Mouse (Mus musculus): Measurements from ENCODE around the gene Gap43. TPM values are rescaled to one million over a fixed set of nuclear protein-coding genes. Genes with fewer than 3 reads are reported as not detected.

Gene Gap43
- polyA plus RNA-seq, 1 experiment from 2014 or later, result 15.9 TPM

- 82% methylated on average over 8 of the region's 8 CpGs for WGBS
- ATAC-seq (ENCODE audit: low read depth), result no peak
- H3K4me2 ChIP-seq (ENCODE audit: low read depth, low read length), result no peak overlapping the region
These were observed 63.2 kb downstream of the Gap43 start for GRCm38 (mm10) chr16:42277268-42277667.

GRCm38 (mm10) chr16:42276216-42277141 is 64.0 kb downstream of the Gap43 start:
- Histone ChIP-seq H3K9ac (ENCODE audit: low read length) (no peak overlapping the region), H3K4me2 (ENCODE audit: low read depth, low read length) (no peak overlapping the region), H3K4me1 (replicated peaks; ENCODE audit: control insufficient read depth, insufficient read depth, low read length) (no peaks in the 10 kb centered on the region), H3K36me3 (ENCODE audit: control insufficient read depth, insufficient read depth, low read length) (no peaks in the 10 kb centered on the region), H3K27ac (ENCODE audit: low read length) (no peak overlapping the region), H3K27me3 (ENCODE audit: control insufficient read depth, insufficient read depth, low read depth, low read length) (no peaks in the 10 kb centered on the region), H3K9me3 (ENCODE audit: control insufficient read depth, low read length) (no peaks in the 10 kb centered on the region), H3K4me3 (ENCODE audit: low read length) (no peak overlapping the region)
- 36% methylated on average over 15 of the region's 15 CpGs for WGBS
- ATAC-seq (ENCODE audit: low read depth), result peak; percentile 75; the same call in 1 of the 2 replicates

More at GRCm38 (mm10) chr16:42277268-42277667, 63.2 kb downstream of the Gap43 start:
- H3K36me3 ChIP-seq (ENCODE audit: control insufficient read depth, insufficient read depth, low read length), result no peaks in the 10 kb centered on the region
- H3K27me3 ChIP-seq (ENCODE audit: control insufficient read depth, insufficient read depth, low read depth, low read length), result no peaks in the 10 kb centered on the region
- no peak overlapping the region for H3K4me3 ChIP-seq (ENCODE audit: low read length)
- H3K9ac ChIP-seq (ENCODE audit: low read length), result no peak overlapping the region
- no peaks in the 10 kb centered on the region for H3K4me1 ChIP-seq (replicated peaks; ENCODE audit: control insufficient read depth, insufficient read depth, low read length)
- H3K27ac ChIP-seq (ENCODE audit: low read length), result no peak overlapping the region
- no peaks in the 10 kb centered on the region for H3K9me3 ChIP-seq (ENCODE audit: control insufficient read depth, low read length)

DNA sequence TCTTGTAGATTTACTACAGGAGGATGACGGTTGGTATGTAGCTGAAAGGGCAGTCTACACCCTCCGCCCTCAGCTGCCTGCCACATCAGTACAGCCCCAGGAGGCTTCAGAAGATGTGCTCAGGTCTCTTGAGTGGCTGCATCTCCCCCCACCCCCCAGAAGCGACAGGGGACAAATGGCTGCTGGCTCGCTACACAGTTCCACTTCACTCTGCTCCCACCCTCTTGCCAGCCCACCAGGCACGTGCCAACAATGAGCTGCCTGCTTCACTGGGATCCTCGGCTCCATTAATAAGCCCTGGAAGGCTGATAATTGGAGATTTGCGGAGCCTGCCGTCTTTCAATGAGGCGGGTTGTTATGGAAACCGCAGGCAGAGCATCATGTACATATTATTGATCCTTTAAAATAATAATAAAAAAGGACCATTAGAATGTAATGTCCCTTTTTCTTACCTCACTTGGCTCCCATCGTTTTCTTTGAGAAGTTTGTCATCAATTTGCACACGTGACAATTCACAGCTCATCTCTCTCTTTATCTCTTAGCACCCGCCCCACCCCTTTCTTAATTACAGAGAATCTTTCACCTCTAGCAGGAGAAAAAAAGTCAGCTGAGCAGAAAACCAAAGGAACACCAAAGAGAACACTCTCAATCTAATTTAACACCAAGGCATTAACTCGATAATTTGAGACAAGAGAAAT is 64.8 kb downstream of the Gap43 start:
- H3K27ac ChIP-seq (ENCODE audit: low read length), result no peak overlapping the region
- no peaks in the 10 kb centered on the region for H3K27me3 ChIP-seq (ENCODE audit: control insufficient read depth, insufficient read depth, low read depth, low read length)
- H3K4me2 ChIP-seq (ENCODE audit: low read depth, low read length), result no peak overlapping the region
- no peaks in the 10 kb centered on the region for H3K36me3 ChIP-seq (ENCODE audit: control insufficient read depth, insufficient read depth, low read length)
- H3K9me3 ChIP-seq (ENCODE audit: control insufficient read depth, low read length), result no peaks in the 10 kb centered on the region
- no peak overlapping the region for H3K9ac ChIP-seq (ENCODE audit: low read length)
- H3K4me3 ChIP-seq (ENCODE audit: low read length), result no peak overlapping the region
- ATAC-seq (ENCODE audit: low read depth), result no peak
- no peaks in the 10 kb centered on the region for H3K4me1 ChIP-seq (replicated peaks; ENCODE audit: control insufficient read depth, insufficient read depth, low read length)
- 53% methylated on average over 14 of the region's 14 CpGs for WGBS

GRCm38 (mm10) chr16:42271213-42271612 is 69.2 kb downstream of the Gap43 start:
- WGBS, result 80% methylated on average over 1 of the region's 1 CpGs
- H3K36me3 ChIP-seq (ENCODE audit: control insufficient read depth, insufficient read depth, low read length), result no peaks in the 10 kb centered on the region

DNA sequence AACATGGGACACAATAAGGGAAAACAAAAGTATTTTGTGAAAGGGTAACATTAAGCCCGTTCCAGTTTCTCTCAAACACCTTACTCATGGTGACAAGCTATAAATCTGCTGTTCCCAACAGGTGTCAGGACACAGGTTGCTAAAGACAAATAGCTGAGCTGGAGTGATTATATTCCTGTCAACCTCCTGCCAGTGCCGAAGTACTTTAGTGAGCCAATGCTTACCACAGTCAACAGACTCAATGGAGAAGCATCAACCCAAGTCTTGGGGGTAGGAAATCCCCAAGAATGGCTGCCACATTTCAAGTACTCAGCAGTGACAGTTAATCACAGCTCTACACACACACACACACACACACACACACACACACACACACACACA is 70.9 kb downstream of the Gap43 start:
- Histone ChIP-seq H3K27me3 (ENCODE audit: control insufficient read depth, insufficient read depth, low read depth, low read length) (no peaks in the 10 kb centered on the region), H3K4me2 (ENCODE audit: low read depth, low read length) (no peak overlapping the region), H3K9ac (ENCODE audit: low read length) (no peak overlapping the region), H3K9me3 (ENCODE audit: control insufficient read depth, low read length) (no peaks in the 10 kb centered on the region), H3K36me3 (ENCODE audit: control insufficient read depth, insufficient read depth, low read length) (no peaks in the 10 kb centered on the region), H3K27ac (ENCODE audit: low read length) (no peak overlapping the region), H3K4me3 (ENCODE audit: low read length) (no peak overlapping the region), H3K4me1 (replicated peaks; ENCODE audit: control insufficient read depth, insufficient read depth, low read length) (no peaks in the 10 kb centered on the region)
- 32% methylated on average over 2 of the region's 2 CpGs for WGBS
- ATAC-seq (ENCODE audit: low read depth), result no peak

More at GRCm38 (mm10) chr16:42271213-42271612, 69.2 kb downstream of the Gap43 start:
- no peak for ATAC-seq (ENCODE audit: low read depth)
- Histone ChIP-seq H3K27me3 (ENCODE audit: control insufficient read depth, insufficient read depth, low read depth, low read length) (no peaks in the 10 kb centered on the region), H3K9me3 (ENCODE audit: control insufficient read depth, low read length) (no peaks in the 10 kb centered on the region), H3K9ac (ENCODE audit: low read length) (no peak overlapping the region), H3K4me1 (replicated peaks; ENCODE audit: control insufficient read depth, insufficient read depth, low read length) (no peaks in the 10 kb centered on the region), H3K27ac (ENCODE audit: low read length) (no peak overlapping the region), H3K4me3 (ENCODE audit: low read length) (no peak overlapping the region), H3K4me2 (ENCODE audit: low read depth, low read length) (no peak overlapping the region)

DNA sequence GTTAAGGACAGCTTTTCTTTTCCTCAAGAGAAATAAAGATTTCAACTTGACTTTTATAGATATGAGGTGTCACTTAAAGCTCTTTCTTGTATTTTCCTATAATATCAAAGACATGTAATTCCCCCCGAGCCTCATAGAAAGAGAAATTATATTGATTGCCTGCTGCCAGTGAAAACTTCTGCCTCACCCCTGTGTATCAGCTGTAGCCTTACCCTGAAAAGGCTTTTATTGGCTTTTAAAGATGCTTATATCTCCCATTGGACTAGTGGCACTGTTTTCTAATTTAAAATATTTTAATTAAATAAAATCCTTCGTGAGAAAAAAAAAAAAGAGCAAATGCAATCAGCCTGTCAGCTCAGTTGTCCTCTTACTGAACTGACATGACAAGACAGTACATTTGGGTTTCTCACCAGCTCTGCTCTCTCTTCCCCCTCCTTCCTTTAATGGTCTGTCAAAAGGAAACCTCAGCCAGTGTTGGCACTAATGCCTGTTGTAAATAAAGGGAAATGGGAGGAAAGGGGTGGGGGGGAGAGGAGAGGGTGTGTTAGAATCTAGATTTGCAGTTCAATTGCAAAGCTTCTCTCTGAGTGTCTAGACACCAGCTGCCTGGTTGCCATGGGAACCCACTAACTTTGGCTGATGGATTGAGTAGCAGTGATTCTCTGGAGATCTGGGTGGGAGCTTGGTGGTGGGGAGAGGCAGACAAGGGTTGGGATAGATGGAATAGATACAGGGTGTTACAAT is 71.4 kb downstream of the Gap43 start:
- ATAC-seq (ENCODE audit: low read depth), result no peak; the same call in 1 of the 2 replicates
- H3K9me3 ChIP-seq (ENCODE audit: control insufficient read depth, low read length), result no peaks in the 10 kb centered on the region
- no peak overlapping the region for H3K9ac ChIP-seq (ENCODE audit: low read length)
- WGBS, result 25% methylated on average over 2 of the region's 2 CpGs
- no peak overlapping the region for H3K4me3 ChIP-seq (ENCODE audit: low read length)
- no peaks in the 10 kb centered on the region for H3K27me3 ChIP-seq (ENCODE audit: control insufficient read depth, insufficient read depth, low read depth, low read length)
- H3K27ac ChIP-seq (ENCODE audit: low read length), result no peak overlapping the region
- no peak overlapping the region for H3K4me2 ChIP-seq (ENCODE audit: low read depth, low read length)
- H3K4me1 ChIP-seq (replicated peaks; ENCODE audit: control insufficient read depth, insufficient read depth, low read length), result no peaks in the 10 kb centered on the region
- H3K36me3 ChIP-seq (ENCODE audit: control insufficient read depth, insufficient read depth, low read length), result no peaks in the 10 kb centered on the region

GRCm38 (mm10) chr16:42265185-42265584 is 75.3 kb downstream of the Gap43 start:
- Histone ChIP-seq H3K36me3 (ENCODE audit: control insufficient read depth, insufficient read depth, low read length) (no peaks in the 10 kb centered on the region), H3K27me3 (ENCODE audit: control insufficient read depth, insufficient read depth, low read depth, low read length) (no peaks in the 10 kb centered on the region), H3K4me2 (ENCODE audit: low read depth, low read length) (no peak overlapping the region), H3K4me3 (ENCODE audit: low read length) (no peak overlapping the region), H3K4me1 (replicated peaks; ENCODE audit: control insufficient read depth, insufficient read depth, low read length) (no peaks in the 10 kb centered on the region), H3K27ac (ENCODE audit: low read length) (no peak overlapping the region), H3K9ac (ENCODE audit: low read length) (no peak overlapping the region), H3K9me3 (ENCODE audit: control insufficient read depth, low read length) (no peaks in the 10 kb centered on the region)
- no peak for ATAC-seq (ENCODE audit: low read depth)
- 59% methylated on average over 3 of the region's 3 CpGs for WGBS

DNA sequence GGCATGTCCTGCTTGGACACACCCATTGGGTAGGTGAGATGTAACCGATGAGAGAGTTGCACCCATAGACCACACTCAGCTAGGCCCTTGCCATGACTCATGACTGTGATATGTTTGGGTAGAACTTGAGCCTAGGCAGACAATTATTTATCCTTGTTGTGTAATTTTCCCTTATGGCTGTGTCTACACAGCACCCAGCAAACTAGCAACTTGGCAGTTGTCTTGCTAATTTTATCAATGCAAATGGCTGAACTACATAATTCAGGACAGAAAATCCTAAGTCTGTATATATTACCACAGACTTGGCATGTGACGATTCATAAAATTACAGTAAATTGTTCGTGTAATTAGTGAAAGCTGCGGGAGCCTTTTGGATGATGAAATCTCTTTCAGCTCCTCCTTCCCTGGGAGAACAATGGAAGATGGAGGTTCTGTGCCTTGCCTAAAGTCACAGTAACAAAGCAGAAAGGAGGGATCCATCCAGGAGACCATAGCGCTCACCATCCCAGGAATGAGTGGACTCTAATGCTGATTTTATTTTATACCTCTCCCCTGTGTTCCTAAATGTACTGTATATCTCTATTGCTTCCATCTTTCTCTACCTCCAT is 77.4 kb downstream of the Gap43 start:
- Histone ChIP-seq H3K9ac (ENCODE audit: low read length) (no peak overlapping the region), H3K4me2 (ENCODE audit: low read depth, low read length) (no peak overlapping the region), H3K27ac (ENCODE audit: low read length) (no peak overlapping the region), H3K4me3 (ENCODE audit: low read length) (no peak overlapping the region), H3K4me1 (replicated peaks; ENCODE audit: control insufficient read depth, insufficient read depth, low read length) (no peaks in the 10 kb centered on the region), H3K9me3 (ENCODE audit: control insufficient read depth, low read length) (no peaks in the 10 kb centered on the region), H3K27me3 (ENCODE audit: control insufficient read depth, insufficient read depth, low read depth, low read length) (no peaks in the 10 kb centered on the region), H3K36me3 (ENCODE audit: control insufficient read depth, insufficient read depth, low read length) (no peaks in the 10 kb centered on the region)
- no peak for ATAC-seq (ENCODE audit: low read depth)
- 89% methylated on average over 5 of the region's 5 CpGs for WGBS

Data from lung, embryonic 16.5 days (tissue).